Mouse (Mus musculus) liver, embryonic 13.5 days (tissue): ENCODE results near the gene Ap1m2. TPM values are rescaled to one million over a fixed set of nuclear protein-coding genes. Genes with fewer than 3 reads are reported as not detected.
"Not testable (repeated sequence)": the region's sequence is repeated elsewhere in the genome, so short reads cannot be mapped to it uniquely, and the experiment has no call there.

ENCODE experiments used
- ATAC-seq: fragments of 200-750 bp; cut with Nextera tagmentation; 2 replicates; pipeline ENCODE4 v1.8.0; 2017; ENCODE audit warnings: low read depth, mild to moderate bottlenecking, moderate number of reproducible peaks, moderate library complexity
- DNase-seq: peaks from one replicate; pipeline ENCODE4 v3.0.0; 2022
- H3K27ac ChIP-seq: fragments of 300-500 bp; sonication (generic); 2 replicates; pipeline ENCODE4 v1.5.1; 2015; ENCODE audit warnings: moderate library complexity, mild to moderate bottlenecking, inconsistent platforms
- H3K27me3 ChIP-seq: fragments of 300-500 bp; sonication (generic); 2 replicates; pipeline ENCODE4 v1.6.1; 2015; ENCODE audit warnings: mild to moderate bottlenecking, inconsistent platforms
- H3K36me3 ChIP-seq: fragments of 300-500 bp; sonication (generic); 2 replicates; pipeline ENCODE4 v1.6.1; 2015; ENCODE audit warnings: mild to moderate bottlenecking, inconsistent platforms
- H3K4me1 ChIP-seq: fragments of 300-500 bp; sonication (generic); replicated peaks from 2 replicates; pipeline ENCODE4 v1.6.1; 2015; ENCODE audit warnings: inconsistent platforms
- H3K4me2 ChIP-seq: fragments of 300-500 bp; sonication (generic); 2 replicates; pipeline ENCODE4 v1.6.1; 2015; ENCODE audit warnings: inconsistent platforms, mild to moderate bottlenecking, moderate library complexity
- H3K4me3 ChIP-seq: fragments of 300-500 bp; sonication (generic); replicated peaks from 2 replicates; pipeline ENCODE4 v1.5.1; 2015; ENCODE audit warnings: mild to moderate bottlenecking, inconsistent platforms
- H3K9ac ChIP-seq: fragments of 300-500 bp; sonication (generic); 2 replicates; pipeline ENCODE4 v1.6.1; 2015; ENCODE audit warnings: mild to moderate bottlenecking, inconsistent platforms
- H3K9me3 ChIP-seq: fragments of 300-500 bp; sonication (generic); replicated peaks from 2 replicates; pipeline ENCODE4 v1.6.1; 2016; ENCODE audit warnings: inconsistent platforms
- WGBS: fragments of 180-500 bp; shearing (Covaris S2); methylation state at CpG from one replicate; pipeline ENCODE4 v1.1.7; 2015; ENCODE audit not compliant: insufficient replicate concordance; 5-methylcytosine and 5-hydroxymethylcytosine counted together
- polyA plus RNA-seq: library from polyadenylated mRNA; unstranded; fragments of >200 nt; fragmentation: Nextera tagmentation; extraction: Ambion mirVana; gene quantifications from 2 replicates; pipeline ENCODE4 v1.2.1, GENCODE M21; 2015

The Ap1m2 gene
- polyA plus RNA-seq, 1 experiment from 2014 or later: 0.17 TPM

- not testable (repeated sequence) for H3K9me3 ChIP-seq, H3K4me3 ChIP-seq, H3K4me1 ChIP-seq, H3K36me3 ChIP-seq, H3K4me2 ChIP-seq, H3K27ac ChIP-seq, DNase-seq, ATAC-seq, H3K9ac ChIP-seq
- 45% methylated on average over 4 of the region's 4 CpGs for WGBS
- H3K27me3 ChIP-seq: peaks cover 23% of the 10 kb centered on the region
These were observed 55.8 kb downstream of the Ap1m2 start for GRCm38 (mm10) chr9:21256349-21256748.

GRCm38 (mm10) chr9:21254690-21255089 lies 57.4 kb downstream of the Ap1m2 start:
- H3K4me3 ChIP-seq: no peak overlapping the region
- no peaks in the 10 kb centered on the region for H3K9me3 ChIP-seq
- no peak overlapping the region for H3K9ac ChIP-seq
- H3K27ac ChIP-seq: no peak overlapping the region
- ATAC-seq (no peak), DNase-seq (no peak)
- no peak overlapping the region for H3K4me2 ChIP-seq
- peaks cover 10% of the 10 kb centered on the region for H3K4me1 ChIP-seq
- H3K36me3 ChIP-seq: no peaks in the 10 kb centered on the region
- H3K27me3 ChIP-seq: peaks cover 40% of the 10 kb centered on the region

DNA sequence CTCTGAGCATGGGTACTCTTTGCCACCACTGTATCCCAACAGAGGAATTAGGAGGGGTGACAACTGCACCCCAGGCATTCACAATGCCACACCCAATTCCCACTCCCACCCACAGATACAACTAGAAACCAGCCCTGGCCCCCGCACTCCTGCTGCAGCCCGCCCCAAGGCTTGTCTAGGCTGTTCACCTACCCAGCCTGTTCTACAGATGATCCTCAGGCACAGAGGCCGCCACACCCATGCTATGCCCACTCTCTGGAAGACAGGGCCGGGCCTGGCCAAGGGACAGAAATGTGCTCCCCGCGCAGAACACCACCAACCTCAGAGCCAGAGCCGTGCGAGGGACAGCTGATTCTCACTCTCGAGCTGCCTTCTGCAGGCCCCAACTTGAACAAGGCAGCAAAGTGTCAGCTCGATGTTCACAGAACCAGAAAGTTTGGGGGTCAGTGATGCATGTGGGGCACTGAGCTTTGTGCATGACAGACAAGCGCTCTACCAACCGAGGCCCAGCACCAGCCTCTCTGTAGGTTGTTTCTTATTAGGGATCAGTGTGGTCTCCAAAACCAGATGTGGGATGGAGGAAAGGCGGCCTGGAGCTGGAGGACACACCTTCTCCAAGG lies 60.9 kb downstream of the Ap1m2 start:
- no peaks in the 10 kb centered on the region for H3K36me3 ChIP-seq
- H3K9me3 ChIP-seq: no peaks in the 10 kb centered on the region
- H3K9ac ChIP-seq: no peak overlapping the region
- no peak overlapping the region for H3K4me2 ChIP-seq
- no peak for ATAC-seq
- WGBS: 63% methylated on average over 13 of the region's 13 CpGs
- H3K27ac ChIP-seq: no peak overlapping the region
- peaks cover 24% of the 10 kb centered on the region for H3K4me1 ChIP-seq
- DNase-seq: no peak
- H3K27me3 ChIP-seq: peaks cover 66% of the 10 kb centered on the region
- no peak overlapping the region for H3K4me3 ChIP-seq

DNA sequence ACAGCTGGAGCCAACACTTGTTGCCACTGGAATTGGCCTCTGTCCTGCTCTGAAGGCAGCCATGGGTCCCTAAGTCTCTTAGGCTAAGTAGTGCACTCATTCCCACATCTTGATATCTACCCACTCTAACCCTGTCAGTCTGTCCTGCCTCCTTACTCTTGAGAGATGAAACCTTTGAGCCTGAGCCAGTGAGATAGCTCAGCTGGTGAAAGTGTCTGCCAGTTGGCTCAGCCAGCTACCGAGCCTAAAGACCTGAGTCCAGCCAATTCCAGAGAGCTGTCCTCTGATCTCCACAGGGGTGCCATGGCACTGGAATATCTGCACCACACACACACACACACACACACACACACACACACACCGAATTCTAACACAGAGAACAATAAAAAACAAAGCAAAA lies 61.6 kb downstream of the Ap1m2 start:
- peaks cover 24% of the 10 kb centered on the region for H3K4me1 ChIP-seq
- ATAC-seq: no peak
- no peak overlapping the region for H3K9ac ChIP-seq
- no peak overlapping the region for H3K4me3 ChIP-seq
- H3K9me3 ChIP-seq: no peaks in the 10 kb centered on the region
- H3K4me2 ChIP-seq: no peak overlapping the region
- H3K27ac ChIP-seq: no peak overlapping the region
- WGBS: 47% methylated on average over 2 of the region's 2 CpGs
- no peaks in the 10 kb centered on the region for H3K36me3 ChIP-seq
- no peak for DNase-seq
- H3K27me3 ChIP-seq: peaks cover 73% of the 10 kb centered on the region

DNA sequence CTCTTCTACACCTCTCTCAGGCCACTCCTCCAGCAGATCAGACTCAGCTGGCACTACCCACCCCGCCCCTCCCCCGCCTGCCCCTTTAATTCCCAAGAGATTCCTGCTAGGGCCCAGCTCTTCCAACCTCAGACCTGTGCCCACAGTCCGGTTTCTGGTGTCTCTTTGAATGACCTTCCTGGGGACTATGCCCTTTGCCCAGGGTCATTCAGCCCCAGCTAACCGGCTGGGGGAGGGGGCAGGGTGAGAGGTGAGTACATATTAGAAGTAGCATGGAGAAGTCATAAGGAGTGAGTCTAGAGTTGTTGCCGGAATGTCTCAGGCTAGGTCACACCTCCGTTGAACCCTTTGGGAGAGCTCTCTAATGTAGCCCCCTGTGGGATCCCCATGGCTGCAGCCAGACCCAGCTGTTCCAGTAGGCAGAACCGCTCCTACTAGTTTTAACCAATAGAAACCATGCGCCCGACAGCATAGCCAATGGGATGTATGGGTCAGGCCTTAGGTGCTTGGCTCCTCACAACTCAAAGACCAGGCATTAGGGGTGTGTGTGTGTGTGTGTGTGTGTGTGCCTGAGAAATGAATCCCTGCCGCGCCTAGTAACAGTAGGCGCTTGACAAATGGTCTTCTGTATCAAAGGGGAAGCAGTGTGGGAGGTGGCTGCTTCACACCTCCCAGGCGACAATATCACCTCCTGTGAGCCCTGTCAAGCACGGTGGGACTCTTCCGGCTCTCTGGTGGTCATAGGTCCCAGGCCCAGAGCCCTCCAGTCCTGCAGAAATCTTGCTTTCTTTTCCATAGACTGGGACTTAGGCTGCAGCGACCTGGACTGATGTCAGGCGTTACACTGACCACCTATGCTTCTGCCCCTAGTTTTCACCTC lies 62.3 kb downstream of the Ap1m2 start:
- Histone ChIP-seq H3K4me2 (no peak overlapping the region), H3K9me3 (no peaks in the 10 kb centered on the region), H3K27me3 (peaks cover 79% of the 10 kb centered on the region), H3K9ac (no peak overlapping the region), H3K27ac (no peak overlapping the region), H3K4me1 (peaks cover 27% of the 10 kb centered on the region), H3K4me3 (no peak overlapping the region), H3K36me3 (no peaks in the 10 kb centered on the region)
- ATAC-seq: peak; percentile 24; the same call in 1 of the 2 replicates
- no peak for DNase-seq
- 27% methylated on average over 17 of the region's 17 CpGs for WGBS

- DNase-seq: no peak
- 3% methylated on average over 30 of the region's 30 CpGs for WGBS
- no peaks in the 10 kb centered on the region for H3K36me3 ChIP-seq
These were observed 63.8 kb downstream of the Ap1m2 start, which contains the start of gene S1pr5 for GRCm38 (mm10) chr9:21248326-21248725. TSS of gene S1pr5 (minus strand) at chr9:21248443.

GRCm38 (mm10) chr9:21246342-21246741 lies 65.8 kb downstream of the Ap1m2 start:
- Histone ChIP-seq H3K4me3 (no peak overlapping the region), H3K36me3 (no peaks in the 10 kb centered on the region), H3K9me3 (no peaks in the 10 kb centered on the region), H3K27me3 (peaks cover 98% of the 10 kb centered on the region), H3K9ac (no peak overlapping the region), H3K27ac (no peak overlapping the region), H3K4me2 (no peak overlapping the region), H3K4me1 (peaks cover 36% of the 10 kb centered on the region)
- WGBS: 63% methylated on average over 1 of the region's 1 CpGs
- DNase-seq (no peak), ATAC-seq (no peak)

More at GRCm38 (mm10) chr9:21248326-21248725, 63.8 kb downstream of the Ap1m2 start, which contains the start of gene S1pr5:
- Histone ChIP-seq H3K27me3 (peaks cover 95% of the 10 kb centered on the region), H3K27ac (no peak within 1 kb of the TSS), H3K4me1 (peaks cover 36% of the 10 kb centered on the region), H3K9ac (0 out of 2 replicates have a peak within 1 kb of the TSS, but pooled peaks have one; percentile 29), H3K4me2 (peak within 1 kb of the TSS; percentile 58), H3K4me3 (peak within 1 kb of the TSS; percentile 36), H3K9me3 (no peaks in the 10 kb centered on the region)
- ATAC-seq: no peak

- ATAC-seq: no peak
- Histone ChIP-seq H3K9me3 (no peaks in the 10 kb centered on the region), H3K27ac (no peak overlapping the region), H3K4me1 (peaks cover 43% of the 10 kb centered on the region), H3K9ac (0 out of 2 replicates have a peak overlapping the region, but pooled peaks have one; percentile 33), H3K4me3 (peak overlapping the region; percentile 48), H3K36me3 (no peaks in the 10 kb centered on the region), H3K4me2 (peak overlapping the region; percentile 63), H3K27me3 (peaks cover 86% of the 10 kb centered on the region)
- no peak for DNase-seq
- 3% methylated on average over 16 of the region's 16 CpGs for WGBS
These were observed 67.0 kb downstream of the Ap1m2 start for GRCm38 (mm10) chr9:21245113-21245487.

GRCm38 (mm10) chr9:21244428-21245112 lies 67.6 kb downstream of the Ap1m2 start:
- H3K27me3 ChIP-seq: peaks cover 81% of the 10 kb centered on the region
- 1% methylated on average over 72 of the region's 72 CpGs for WGBS
- no peaks in the 10 kb centered on the region for H3K9me3 ChIP-seq
- H3K4me3 ChIP-seq: peak overlapping the region; percentile 48
- H3K4me2 ChIP-seq: peak overlapping the region; percentile 63
- H3K27ac ChIP-seq: no peak overlapping the region
- peaks cover 43% of the 10 kb centered on the region for H3K4me1 ChIP-seq
- DNase-seq (no peak), ATAC-seq (no peak)
- 0 out of 2 replicates have a peak overlapping the region, but pooled peaks have one; percentile 33 for H3K9ac ChIP-seq
- H3K36me3 ChIP-seq: no peaks in the 10 kb centered on the region
